Mouse (Mus musculus) liver, adult 2 months (tissue): Measurements from ENCODE around the gene Snapin.

ENCODE experiments used
- CTCF ChIP-seq: fragments of 200-500 bp; IDR thresholded peaks from 2 replicates; pipeline ENCODE4 v1.5.1; 2011; ENCODE audit warnings: low read depth, low read length, control low read depth
- POLR2A ChIP-seq: fragments of 200-500 bp; IDR thresholded peaks from 2 replicates; pipeline ENCODE4 v1.6.1; 2011; ENCODE audit warnings: low read length, control low read depth; ENCODE audit not compliant: insufficient read depth; ENCODE audit errors: extremely low read depth

DNA sequence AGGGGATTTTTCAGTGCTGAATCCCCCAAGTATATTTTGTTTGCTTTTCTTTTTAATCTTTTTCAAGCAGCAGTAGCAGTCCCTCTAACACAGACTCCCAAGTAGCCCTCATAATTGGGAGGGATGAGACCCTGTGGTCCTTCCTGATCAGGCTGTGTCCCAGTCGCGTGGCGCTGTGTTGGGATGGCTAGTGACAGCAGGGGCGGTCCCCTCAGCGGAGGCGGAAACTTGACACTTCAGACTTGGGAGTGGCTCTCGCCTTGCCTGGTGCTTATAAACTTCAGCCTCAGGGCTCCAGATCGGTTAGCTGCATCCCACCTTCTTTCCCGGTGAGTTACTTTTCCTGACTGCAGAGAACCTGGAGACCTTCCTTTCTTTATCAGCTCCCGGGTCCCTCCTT is 23.9 kb upstream of the Snapin start:
- TF ChIP-seq CTCF: peak; percentile 8; the same call in 1 of the 2 replicates
- TF ChIP-seq POLR2A: peak; percentile 60; the same call in 1 of the 2 replicates
